Mouse (Mus musculus) heart, postnatal 0 days (tissue): Measurements from ENCODE around the gene Mrpl35.

Experiments used
- CTCF ChIP-seq: IDR thresholded peaks from 2 replicates; pipeline ENCODE4 v1.5.1; 2016; ENCODE audit warnings: antibody characterized with exemption, control low read depth, low read depth
- EP300 ChIP-seq: IDR thresholded peaks from 2 replicates; pipeline ENCODE4 v1.6.1; 2016; ENCODE audit warnings: antibody characterized with exemption, low read depth

- TF ChIP-seq CTCF, result no peak
- TF ChIP-seq EP300, result no peak
Measured at GRCm38 (mm10) chr6:71823085-71823484, 3.7 kb downstream of the Mrpl35 start.
